Mouse (Mus musculus) CH12.LX (cell line): Measurements from ENCODE around the gene Hhex. TPM values are rescaled to one million over a fixed set of nuclear protein-coding genes. Genes with fewer than 3 reads are reported as not detected.

Experiments
- DNase-seq: peaks from one replicate; pipeline ENCODE4 v3.0.0-alpha.2; 2013; ENCODE audit errors: extremely low read depth
- H3K27ac ChIP-seq: 2 replicates; pipeline ENCODE4 v1.5.1; 2012; ENCODE audit warnings: low read depth, mild to moderate bottlenecking, control low read depth, moderate library complexity; ENCODE audit not compliant: insufficient read depth
- H3K27me3 ChIP-seq: replicated peaks from 2 replicates; pipeline ENCODE3; 2012; ENCODE audit warnings: inconsistent platforms
- H3K36me3 ChIP-seq, 2 experiments: replicated peaks in 1 of 2; 2 replicates each; pipeline versions ENCODE3 to v1.6.1; 2012; ENCODE audit warnings: inconsistent platforms in 1 of 2, low read length in 1 of 2, mild to moderate bottlenecking in 1 of 2, mixed read lengths in 1 of 2, moderate library complexity in 1 of 2; ENCODE audit not compliant: control insufficient read depth in 1 of 2, insufficient read depth in 1 of 2
- H3K4me1 ChIP-seq, 2 experiments: 2 replicates each; pipeline ENCODE4 v1.6.1; 2012; ENCODE audit warnings: inconsistent platforms in 1 of 2, moderate library complexity in 1 of 2; ENCODE audit not compliant: insufficient read depth in 2 of 2, control insufficient read depth in 1 of 2
- H3K4me2 ChIP-seq: 2 replicates; pipeline ENCODE4 v1.6.1; 2012; ENCODE audit warnings: low read depth, mild to moderate bottlenecking, control low read depth; ENCODE audit not compliant: poor library complexity, insufficient read depth, severe bottlenecking
- H3K4me3 ChIP-seq, 3 experiments: fragments of 150-350 bp in 1 of 3; sonication (generic) in 1 of 3; replicated peaks in 1 of 3; 2 replicates each; pipeline versions ENCODE3 to v1.5.1; 2011 to 2012; ENCODE audit warnings: low read depth in 2 of 3, low read length in 2 of 3, mild to moderate bottlenecking in 2 of 3, moderate library complexity in 2 of 3, control low read depth in 1 of 3, improper control_type of control experiment in 1 of 3, inconsistent platforms in 1 of 3, mixed read lengths in 1 of 3; ENCODE audit not compliant: poor library complexity in 1 of 3
- H3K79me2 ChIP-seq: replicated peaks from 2 replicates; pipeline ENCODE4 v1.6.1; 2012; ENCODE audit warnings: mild to moderate bottlenecking, moderate library complexity; ENCODE audit not compliant: control insufficient read depth, poor library complexity, insufficient read depth, severe bottlenecking; ENCODE audit errors: extremely low read depth
- H3K9ac ChIP-seq: 2 replicates; pipeline ENCODE4 v1.6.1; 2012; ENCODE audit warnings: low read depth, mild to moderate bottlenecking, control low read depth, moderate library complexity; ENCODE audit not compliant: insufficient read depth
- H3K9me3 ChIP-seq: replicated peaks from 2 replicates; pipeline ENCODE3; 2012; ENCODE audit warnings: low read length, inconsistent platforms, mixed read lengths
- CTCF ChIP-seq, 2 experiments: IDR thresholded peaks in 1 of 2; conservative IDR thresholded peaks in 1 of 2; 2 replicates each; pipeline ENCODE4 v1.5.1; 2011 to 2012; ENCODE audit warnings: low read depth in 2 of 2, low read length in 2 of 2, improper control_type of control experiment in 1 of 2, inconsistent platforms in 1 of 2, mild to moderate bottlenecking in 1 of 2, moderate library complexity in 1 of 2
- ETS1 ChIP-seq: conservative IDR thresholded peaks from 2 replicates; pipeline ENCODE4 v1.6.1; 2012; ENCODE audit warnings: low read depth, mild to moderate bottlenecking, inconsistent platforms, low read length, improper control_type of control experiment, moderate library complexity
- GABPA ChIP-seq: IDR thresholded peaks from 2 replicates; pipeline ENCODE4 v1.6.1; 2012; ENCODE audit warnings: low read depth, low read length, improper control_type of control experiment, inconsistent platforms; ENCODE audit not compliant: insufficient replicate concordance
- HCFC1 ChIP-seq: IDR thresholded peaks from 2 replicates; pipeline ENCODE4 v1.6.1; 2012; ENCODE audit warnings: low read depth, mild to moderate bottlenecking, inconsistent platforms, low read length, improper control_type of control experiment
- JUN ChIP-seq: IDR thresholded peaks from 2 replicates; pipeline ENCODE4 v1.6.1; 2011; ENCODE audit warnings: low read depth, mild to moderate bottlenecking, low read length, improper control_type of control experiment, moderate library complexity; ENCODE audit not compliant: insufficient read depth
- KAT2A ChIP-seq: IDR thresholded peaks from 2 replicates; pipeline ENCODE4 v1.6.1; 2012; ENCODE audit warnings: low read length, improper control_type of control experiment, inconsistent platforms; ENCODE audit not compliant: insufficient replicate concordance
- MAFK ChIP-seq: IDR thresholded peaks from 2 replicates; pipeline ENCODE4 v1.6.1; 2011; ENCODE audit warnings: low read length, improper control_type of control experiment; ENCODE audit not compliant: insufficient replicate concordance
- NELFE ChIP-seq: IDR thresholded peaks from 2 replicates; pipeline ENCODE4 v1.6.1; 2011; ENCODE audit warnings: low read depth, low read length, improper control_type of control experiment
- POLR2A ChIP-seq: IDR thresholded peaks from 2 replicates; pipeline ENCODE4 v1.6.1; 2011; ENCODE audit warnings: low read depth, mild to moderate bottlenecking, improper control_type of control experiment, low read length
- POLR2AphosphoS2 ChIP-seq: IDR thresholded peaks from 2 replicates; pipeline ENCODE4 v1.6.1; 2011; ENCODE audit warnings: low read depth, low read length, improper control_type of control experiment
- RAD21 ChIP-seq: IDR thresholded peaks from 2 replicates; pipeline ENCODE4 v1.6.1; 2011; ENCODE audit warnings: low read depth, mild to moderate bottlenecking, low read length, improper control_type of control experiment, moderate library complexity
- SIN3A ChIP-seq: IDR thresholded peaks from 2 replicates; pipeline ENCODE4 v1.6.1; 2012; ENCODE audit warnings: low read length, improper control_type of control experiment, inconsistent platforms
- SMC3 ChIP-seq: IDR thresholded peaks from 2 replicates; pipeline ENCODE4 v1.6.1; 2011; ENCODE audit warnings: low read depth, low read length, improper control_type of control experiment
- TBP ChIP-seq: conservative IDR thresholded peaks from 2 replicates; pipeline ENCODE4 v1.6.1; 2011; ENCODE audit warnings: low read depth, low read length, improper control_type of control experiment
- TCF12 ChIP-seq: IDR thresholded peaks from 2 replicates; pipeline ENCODE4 v1.6.1; 2014; ENCODE audit warnings: low read depth, mild to moderate bottlenecking, inconsistent platforms, low read length, improper control_type of control experiment
- ZNF384 ChIP-seq: IDR thresholded peaks from 2 replicates; pipeline ENCODE4 v1.6.1; 2012; ENCODE audit warnings: low read depth, low read length, improper control_type of control experiment, inconsistent platforms
- dilution Hi-C: fragments of 300-500 bp; cut with MboI; formaldehyde crosslinking; loops from 2 replicates; pipeline ENCODE4 v1.14.3; 2020; ENCODE audit warnings: low sequenced_read_pairs; ENCODE audit not compliant: extremely low pct_unique_long_range_greater_than_20kb, extremely low pct_ligation_motif_present
- in situ Hi-C: fragments of 300-500 bp; cut with MboI; formaldehyde crosslinking; loops from 3 replicates; pipeline ENCODE4 v1.14.3; 2019; ENCODE audit warnings: low sequenced_read_pairs, low pct_ligation_motif_present, low pct_unique_long_range_greater_than_20kb, mixed read lengths
- polyA plus RNA-seq: library from polyadenylated mRNA; unstranded; fragments of >175 nt; gene quantifications from 2 replicates; pipeline ENCODE4 v1.2.1, GENCODE M21; 2012; ENCODE audit warnings: low read depth; ENCODE audit not compliant: insufficient read length
- total RNA-seq, 2 experiments: library from RNA; depleted of rRNA; stranded (reverse); fragments of 300-350 nt in 1 of 2; fragments of >200 nt in 1 of 2; gene quantifications; 2 replicates each; pipeline ENCODE4 v1.2.3; 2012 to 2014

The Hhex gene
- total and polyA plus RNA-seq, 3 experiments, result 7.3 to 42.0 (median 9.1) TPM

GRCm38 (mm10) chr19:37400936-37401335 is 33.7 kb upstream of the Hhex start:
- Histone ChIP-seq H3K4me2 (no peak overlapping the region), H3K9me3 (no peaks in the 10 kb centered on the region), H3K36me3 (peaks cover 40 to 90% of the 10 kb centered on the region in 2 experiments), H3K9ac (no peak overlapping the region), H3K27ac (no peak overlapping the region), H3K4me3 (no peak overlapping the region), H3K79me2 (peaks cover 9% of the 10 kb centered on the region; the same call in 1 of the 2 replicates), H3K4me1 (no peaks in the 10 kb centered on the region), H3K27me3 (no peaks in the 10 kb centered on the region)
- in situ Hi-C loops (no loop called here), dilution Hi-C loops (no loop called here)
- TF ChIP-seq SIN3A (no peak), POLR2AphosphoS2 (no peak), POLR2A (no peak), ETS1 (no peak), ZNF384 (no peak), JUN (no peak)
- DNase-seq, result no peak

- Histone ChIP-seq H3K27ac (no peak overlapping the region), H3K27me3 (no peaks in the 10 kb centered on the region), H3K4me3 (no peak overlapping the region), H3K4me1 (no peaks in the 10 kb centered on the region), H3K4me2 (no peak overlapping the region), H3K9me3 (no peaks in the 10 kb centered on the region), H3K9ac (no peak overlapping the region), H3K79me2 (no peaks in the 10 kb centered on the region), H3K36me3 (peaks cover 49 to 84% of the 10 kb centered on the region in 2 experiments)
- in situ Hi-C loops (no loop called here), dilution Hi-C loops (no loop called here)
- TF ChIP-seq CTCF (conservative IDR thresholded peaks at IDR 0.05 in 1 of 2, IDR thresholded peaks at IDR 0.05 in 1 of 2; ENCODE audit: low read depth in 2 of 2, low read length in 2 of 2) (peak; percentile 46 to 71; a peak in 3 of 4 replicates), RAD21 (peak; percentile 50), TCF12 (no peak), HCFC1 (no peak), JUN (no peak), SMC3 (peak; percentile 60), KAT2A (no peak)
- peak; percentile 57 for DNase-seq
Observed at GRCm38 (mm10) chr19:37418294-37418693, 16.3 kb upstream of the Hhex start.

DNA sequence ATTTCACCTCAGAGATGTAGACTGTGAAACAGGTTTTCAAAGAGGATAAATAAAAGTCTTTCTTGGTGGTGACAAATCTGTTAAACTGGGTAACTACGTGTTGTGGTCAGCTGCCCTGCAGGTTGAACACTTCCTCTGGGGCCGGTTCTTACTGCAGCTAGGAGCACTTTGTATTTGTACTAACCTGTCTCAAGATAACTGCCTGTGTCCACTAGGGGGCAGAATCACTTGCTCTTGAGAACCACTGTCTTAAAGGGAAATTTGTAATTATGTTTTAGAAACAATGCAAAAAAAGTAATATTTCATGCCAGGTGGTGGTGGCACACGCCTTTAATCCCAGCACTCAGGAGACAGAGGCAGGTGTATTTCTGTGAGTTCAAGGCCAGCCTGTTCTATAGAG is 15.0 kb upstream of the Hhex start:
- TF ChIP-seq RAD21 (peak; percentile 63), MAFK (no peak), TBP (0 out of 2 replicates have a peak, but pooled peaks have one; percentile 26), NELFE (no peak), CTCF (conservative IDR thresholded peaks at IDR 0.05 in 1 of 2, IDR thresholded peaks at IDR 0.05 in 1 of 2; ENCODE audit: low read depth in 2 of 2, low read length in 2 of 2) (peak; percentile 62 to 88), SMC3 (peak; percentile 81), POLR2AphosphoS2 (no peak), POLR2A (no peak), JUN (no peak), GABPA (no peak), HCFC1 (no peak)
- Histone ChIP-seq H3K27me3 (no peaks in the 10 kb centered on the region), H3K79me2 (no peaks in the 10 kb centered on the region), H3K4me2 (no peak overlapping the region), H3K9ac (no peak overlapping the region), H3K36me3 (peaks cover 43 to 77% of the 10 kb centered on the region in 2 experiments), H3K9me3 (no peaks in the 10 kb centered on the region), H3K27ac (no peak overlapping the region), H3K4me1 (no peaks in the 10 kb centered on the region), H3K4me3 (no peak overlapping the region)
- in situ Hi-C loops, result no loop called here
- dilution Hi-C loops, result no loop called here
- DNase-seq, result peak; percentile 88
